Mouse (Mus musculus) testis, adult 2 months (tissue): ENCODE measurements around the gene Dnajc4. TPM values are rescaled to one million over a fixed set of nuclear protein-coding genes. Genes with fewer than 3 reads are reported as not detected.

Source experiments
- H3K27ac ChIP-seq: fragments of 200-500 bp; 2 replicates; pipeline ENCODE4 v1.5.1; 2012; ENCODE audit warnings: low read depth, low read length; ENCODE audit not compliant: control insufficient read depth, insufficient read depth
- H3K27me3 ChIP-seq: fragments of 200-500 bp; 2 replicates; pipeline ENCODE4 v1.6.1; 2012; ENCODE audit warnings: mild to moderate bottlenecking, low read length, moderate library complexity; ENCODE audit not compliant: control insufficient read depth, insufficient read depth
- H3K36me3 ChIP-seq: fragments of 200-500 bp; 2 replicates; pipeline ENCODE4 v1.6.1; 2012; ENCODE audit warnings: mild to moderate bottlenecking, low read length; ENCODE audit not compliant: control insufficient read depth, insufficient read depth
- H3K4me1 ChIP-seq: fragments of 200-500 bp; 2 replicates; pipeline ENCODE4 v1.6.1; 2012; ENCODE audit warnings: low read length; ENCODE audit not compliant: control insufficient read depth, insufficient read depth
- H3K4me3 ChIP-seq: fragments of 200-500 bp; 2 replicates; pipeline ENCODE4 v1.5.1; 2012; ENCODE audit warnings: low read depth, mild to moderate bottlenecking, low read length, moderate library complexity, mixed read lengths; ENCODE audit not compliant: control insufficient read depth
- CTCF ChIP-seq: fragments of 200-500 bp; IDR thresholded peaks from 2 replicates; pipeline ENCODE4 v1.5.1; 2012; ENCODE audit warnings: low read depth, mild to moderate bottlenecking, inconsistent platforms, low read length, moderate library complexity; ENCODE audit not compliant: control insufficient read depth, insufficient read depth, insufficient replicate concordance
- POLR2A ChIP-seq: fragments of 200-500 bp; IDR thresholded peaks from 2 replicates; pipeline ENCODE4 v1.6.1; 2012; ENCODE audit warnings: low read depth, mild to moderate bottlenecking, inconsistent platforms, low read length, moderate library complexity; ENCODE audit not compliant: control insufficient read depth
- polyA plus RNA-seq: library from polyadenylated mRNA; depleted of rRNA; stranded (reverse); fragments of >200 nt; gene quantifications from 2 replicates; pipeline ENCODE4 v1.2.3, GENCODE M21; 2012

The Dnajc4 gene
- polyA plus RNA-seq, 1 experiment = 109 TPM

DNA sequence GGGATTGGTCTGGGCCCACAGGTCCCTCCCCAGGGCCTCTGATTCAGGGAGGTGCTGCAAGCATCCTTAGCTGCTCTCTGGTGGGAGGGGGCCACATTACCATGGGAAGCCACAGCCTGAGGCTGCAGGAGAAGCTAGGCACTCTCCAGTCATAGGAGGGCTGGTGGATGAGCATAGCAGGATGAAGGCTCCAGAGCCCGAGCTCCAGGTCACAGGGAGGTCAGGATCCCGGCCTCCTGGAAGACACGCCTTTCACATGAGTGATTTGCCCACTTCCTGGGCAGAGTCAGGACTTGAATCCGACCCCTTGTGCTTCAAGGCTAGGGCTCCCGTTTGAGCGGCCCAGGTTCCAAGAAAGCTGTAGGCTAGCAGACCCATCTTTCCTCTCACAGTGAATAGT lies 20.7 kb downstream of the Dnajc4 start:
- Histone ChIP-seq H3K4me3 (no peak overlapping the region), H3K36me3 (no peaks in the 10 kb centered on the region), H3K4me1 (peaks cover 31% of the 10 kb centered on the region), H3K27ac (no peak overlapping the region), H3K27me3 (no peaks in the 10 kb centered on the region)
- TF ChIP-seq POLR2A = no peak
- TF ChIP-seq CTCF = no peak

DNA sequence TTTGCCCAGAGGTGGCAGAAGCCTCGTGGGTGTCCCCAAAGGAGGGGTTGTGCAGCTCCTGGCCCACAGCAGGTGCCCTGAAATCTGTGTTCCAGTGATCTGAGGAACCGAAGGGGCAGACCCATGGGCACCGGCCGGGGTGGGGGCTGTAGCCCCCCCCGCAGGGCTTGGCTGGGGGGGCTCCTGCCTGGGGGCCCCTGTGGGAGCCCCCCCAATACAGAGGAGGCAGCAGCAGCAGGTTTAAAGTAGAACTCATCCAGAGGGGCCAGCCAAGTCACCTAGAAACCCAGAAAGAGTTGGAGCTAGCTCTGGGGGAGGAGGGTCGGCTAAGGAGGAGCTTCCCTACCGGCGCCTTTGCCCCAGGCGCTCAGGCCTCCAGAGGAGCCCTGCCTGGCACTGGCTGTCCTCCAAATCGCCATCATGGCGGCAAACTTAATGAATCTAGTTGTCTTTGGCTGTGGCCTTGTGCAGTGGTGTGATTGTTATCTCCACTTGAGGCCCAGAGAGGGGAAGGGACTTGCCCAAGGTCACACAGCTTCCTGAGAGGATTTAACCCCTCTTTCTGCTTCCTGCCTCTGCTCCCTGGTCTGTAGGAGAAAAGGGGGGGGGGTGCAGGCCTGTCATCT lies 21.8 kb downstream of the Dnajc4 start:
- H3K4me1 ChIP-seq = peaks cover 24% of the 10 kb centered on the region
- TF ChIP-seq CTCF (no peak), POLR2A (no peak)
- H3K27me3 ChIP-seq = no peaks in the 10 kb centered on the region
- H3K27ac ChIP-seq = no peak overlapping the region
- H3K4me3 ChIP-seq = no peak overlapping the region; the same call in 1 of the 2 replicates
- no peaks in the 10 kb centered on the region for H3K36me3 ChIP-seq

DNA sequence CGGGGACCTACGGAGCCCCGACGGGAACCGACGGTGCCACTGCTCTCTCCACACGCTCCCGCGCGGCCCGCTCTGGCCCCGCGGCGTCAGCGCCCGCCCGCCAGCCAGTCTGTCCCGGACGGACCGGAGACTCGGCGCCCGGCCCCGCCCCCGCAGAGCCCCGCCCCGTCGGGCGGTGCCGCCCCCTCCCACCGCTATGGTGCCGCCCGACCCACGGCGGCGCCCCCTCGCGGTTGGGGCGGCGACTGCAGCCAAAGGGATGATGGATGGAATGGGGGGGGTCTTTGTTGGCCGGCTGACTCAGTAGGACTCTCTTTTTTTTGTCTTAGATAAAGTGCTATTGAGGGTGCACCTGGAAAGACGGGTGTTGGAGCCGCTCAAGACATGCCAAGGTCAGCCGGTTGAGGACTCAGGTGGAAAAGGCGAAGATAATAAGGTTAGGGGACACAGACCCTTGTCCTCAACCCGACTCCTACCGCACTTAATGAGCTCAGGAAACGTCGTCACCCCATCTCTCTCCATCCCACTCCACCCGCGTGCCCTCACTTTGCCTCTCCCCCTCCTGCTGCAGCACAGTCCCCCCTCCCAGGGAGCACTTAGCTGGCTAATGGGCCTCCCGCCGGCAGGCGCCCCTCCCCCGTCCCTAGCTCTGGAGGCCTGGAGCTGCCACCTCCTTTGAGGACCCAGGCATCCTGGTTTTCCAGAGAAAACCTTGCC lies 22.5 kb downstream of the Dnajc4 start:
- H3K27ac ChIP-seq = no peak overlapping the region
- H3K27me3 ChIP-seq = no peaks in the 10 kb centered on the region
- peaks cover 24% of the 10 kb centered on the region for H3K4me1 ChIP-seq

DNA sequence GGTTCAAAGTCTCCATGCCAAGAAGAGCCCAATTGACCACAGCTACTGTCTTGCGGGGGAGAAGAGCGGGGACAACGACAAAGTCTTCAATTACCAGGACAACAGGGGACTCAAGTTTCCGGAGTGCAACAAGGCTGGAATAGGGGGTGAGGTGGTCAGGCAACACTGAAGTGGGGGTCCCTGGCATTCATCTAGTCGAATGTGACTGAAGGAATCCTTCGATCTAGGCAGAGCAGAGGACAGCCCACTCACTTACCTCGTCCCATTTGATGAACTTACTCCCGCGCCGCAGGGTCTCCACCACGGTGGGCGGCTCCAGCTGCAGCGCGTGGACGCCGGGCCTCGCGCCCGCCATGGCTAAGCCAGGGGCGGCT lies 23.1 kb downstream of the Dnajc4 start:
- Histone ChIP-seq H3K4me3 (peak overlapping the region; percentile 82), H3K27me3 (no peaks in the 10 kb centered on the region), H3K4me1 (peaks cover 24% of the 10 kb centered on the region), H3K36me3 (no peaks in the 10 kb centered on the region), H3K27ac (no peak overlapping the region)
- TF ChIP-seq POLR2A (no peak), CTCF (no peak)

More for the DNA sequence above, 22.5 kb downstream of the Dnajc4 start:
- Histone ChIP-seq H3K36me3 (no peaks in the 10 kb centered on the region), H3K4me3 (peak overlapping the region; percentile 82)
- TF ChIP-seq CTCF = peak; percentile 70
- TF ChIP-seq POLR2A = no peak

DNA sequence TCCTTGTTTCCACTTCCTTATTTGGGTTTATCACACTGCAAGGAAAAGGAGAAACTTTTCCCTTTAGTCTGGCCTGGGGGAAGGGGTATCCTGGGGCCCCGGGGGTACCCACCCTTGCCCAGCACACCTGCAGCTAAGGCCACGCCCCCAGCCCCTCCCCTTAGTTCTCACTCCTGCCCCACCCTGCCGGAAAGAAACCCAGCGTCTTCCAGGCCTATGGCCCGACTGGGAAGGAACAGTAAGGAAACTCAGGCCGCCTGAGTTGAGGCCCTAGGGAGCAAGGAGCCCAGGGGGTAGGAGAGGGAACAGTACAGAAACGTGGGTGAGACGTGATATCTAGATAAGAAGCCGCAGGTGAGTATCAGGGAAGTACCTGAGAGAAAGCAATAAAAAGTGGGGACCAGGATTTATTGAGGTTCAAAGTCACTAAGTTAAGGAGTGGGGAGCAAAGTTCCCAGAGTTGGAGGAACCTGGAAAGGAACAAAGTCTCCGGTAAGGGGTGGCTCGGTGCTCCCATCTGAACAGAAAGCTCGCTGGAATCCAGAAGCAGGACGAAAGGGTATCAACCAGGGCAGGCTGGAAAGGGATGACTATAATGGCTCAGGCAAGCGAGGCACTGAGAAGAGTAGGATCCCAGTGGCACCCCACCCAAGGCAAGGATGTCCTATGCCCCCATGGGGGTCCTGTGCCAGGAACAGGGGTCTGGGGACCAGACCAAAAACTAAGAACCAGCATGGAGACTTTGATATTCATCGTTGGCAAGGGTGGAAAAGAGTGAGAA lies 23.7 kb downstream of the Dnajc4 start:
- Histone ChIP-seq H3K27ac (no peak overlapping the region), H3K4me3 (peak overlapping the region; percentile 82), H3K27me3 (no peaks in the 10 kb centered on the region), H3K36me3 (no peaks in the 10 kb centered on the region), H3K4me1 (peaks cover 24% of the 10 kb centered on the region)
- TF ChIP-seq CTCF (no peak), POLR2A (no peak)

DNA sequence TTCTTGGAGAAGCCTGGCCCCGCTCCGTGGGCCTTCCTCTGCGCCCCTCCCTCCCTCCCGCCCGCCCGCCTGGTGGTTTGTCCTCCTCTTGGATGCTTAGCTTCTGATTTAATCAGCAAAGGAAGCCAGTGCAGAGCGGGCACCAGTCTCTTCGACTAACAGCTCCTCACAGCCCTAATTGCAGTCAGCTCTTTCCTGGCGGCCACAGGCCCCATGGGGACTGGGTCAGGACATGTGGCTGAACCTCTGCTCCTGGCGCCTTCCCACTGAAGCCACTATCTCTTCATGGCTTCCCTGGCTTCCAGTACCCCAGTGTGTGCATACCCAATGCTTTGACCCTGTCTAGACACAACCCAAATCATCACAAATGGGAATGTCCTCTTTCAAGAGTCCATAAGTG lies 35.9 kb downstream of the Dnajc4 start:
- H3K36me3 ChIP-seq = no peaks in the 10 kb centered on the region; the same call in 1 of the 2 replicates
- no peak overlapping the region for H3K4me3 ChIP-seq
- H3K4me1 ChIP-seq = peaks cover 10% of the 10 kb centered on the region
- no peaks in the 10 kb centered on the region for H3K27me3 ChIP-seq
- no peak overlapping the region for H3K27ac ChIP-seq
- TF ChIP-seq POLR2A (no peak), CTCF (no peak)

DNA sequence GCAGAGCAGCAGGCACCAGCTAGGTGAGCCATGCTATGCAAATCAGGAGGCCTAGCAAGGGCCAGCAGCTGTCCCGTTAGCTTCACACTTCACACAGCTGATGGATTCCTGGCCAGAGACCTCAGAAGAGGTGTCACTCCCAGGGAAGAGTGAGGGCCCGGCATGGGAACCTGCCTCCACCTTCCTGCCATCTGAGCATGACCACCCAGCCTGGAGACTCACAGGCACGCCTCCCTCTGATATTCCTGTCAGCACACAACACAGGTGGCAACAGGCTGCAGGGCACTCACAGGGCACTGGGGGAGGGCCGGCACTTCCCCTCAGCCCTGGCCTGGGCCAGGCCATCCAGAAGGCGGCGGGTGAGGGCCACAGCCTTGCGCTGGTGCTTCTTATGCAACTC lies 36.9 kb downstream of the Dnajc4 start:
- TF ChIP-seq CTCF (no peak), POLR2A (no peak)
- Histone ChIP-seq H3K27me3 (no peaks in the 10 kb centered on the region), H3K36me3 (no peaks in the 10 kb centered on the region; the same call in 1 of the 2 replicates), H3K27ac (no peak overlapping the region), H3K4me1 (peaks cover 17% of the 10 kb centered on the region), H3K4me3 (no peak overlapping the region)
